Mouse (Mus musculus): ENCODE data around the gene Cfap43. TPM values are rescaled to one million over a fixed set of nuclear protein-coding genes. Genes with fewer than 3 reads are reported as not detected.
A peak's percentile ranks its signal among the peaks of the same experiment; 100 is the strongest.

Cfap43 gene
- polyA plus RNA-seq, 1 experiment from 2014 or later: 0.20 TPM

- Histone ChIP-seq H3K27me3 (peaks cover 20% of the 10 kb centered on the region), H3K4me1 (peaks cover 5% of the 10 kb centered on the region; the same call in 1 of the 2 replicates), H3K36me3 (no peaks in the 10 kb centered on the region), H3K4me3 (peak overlapping the region; percentile 55), H3K27ac (no peak overlapping the region), H3K9ac (peak overlapping the region; percentile 62), H3K4me2 (peak overlapping the region; percentile 92), H3K9me3 (no peaks in the 10 kb centered on the region)
- 3% methylated on average over 6 of the region's 6 CpGs for WGBS
- no peak for ATAC-seq (ENCODE audit: insufficient number of reproducible peaks, insufficient read depth, low FRiP score, low TSS enrichment, low read depth)
Measured at GRCm38 (mm10) chr19:47837527-47837901, 81.6 kb downstream of the Cfap43 start.

DNA sequence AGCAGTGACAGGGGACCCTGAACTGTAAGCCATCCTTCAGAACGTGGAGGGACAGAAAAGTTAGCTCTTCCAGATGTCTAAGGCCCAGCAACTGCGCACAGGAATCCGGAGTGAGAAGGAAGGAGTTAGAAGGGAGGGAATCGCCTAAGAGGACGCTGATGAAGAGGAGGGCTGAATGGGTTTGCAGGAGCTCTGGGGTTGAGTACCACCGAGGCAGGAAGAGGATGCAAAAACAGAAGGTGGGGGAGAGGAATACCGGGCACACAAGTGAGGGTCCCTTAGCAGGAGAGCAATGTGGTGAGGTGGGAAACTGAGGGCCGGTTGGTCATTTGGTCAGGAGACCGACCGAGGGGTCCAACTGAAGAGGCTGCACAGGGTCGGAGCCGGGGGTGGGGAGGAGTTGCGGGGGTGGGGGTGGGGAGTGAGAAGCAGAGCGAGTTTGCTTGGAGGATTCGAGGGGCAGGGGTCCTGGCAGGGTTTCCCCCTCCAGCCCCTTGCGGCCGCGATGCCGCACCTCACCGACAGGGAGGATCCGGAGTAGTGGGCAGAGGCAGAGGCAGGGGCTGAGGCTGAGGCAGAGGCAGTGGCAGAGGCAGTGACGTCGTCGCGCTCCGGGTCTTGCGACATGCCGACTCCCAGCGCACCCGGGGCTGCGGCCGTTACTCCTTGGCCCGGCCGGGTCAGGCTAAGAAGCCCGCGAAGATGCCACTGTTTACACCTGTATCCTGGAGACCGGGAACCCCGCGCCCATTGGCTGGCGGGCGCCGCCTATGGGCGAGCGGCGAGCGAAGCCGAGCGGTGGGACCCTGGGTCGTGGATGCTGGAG is 82.2 kb downstream of the Cfap43 start:
- Histone ChIP-seq H3K4me3 (peak overlapping the region; percentile 55), H3K9me3 (no peaks in the 10 kb centered on the region), H3K4me1 (peaks cover 5% of the 10 kb centered on the region; the same call in 1 of the 2 replicates), H3K9ac (peak overlapping the region; percentile 62), H3K27me3 (peaks cover 20% of the 10 kb centered on the region), H3K4me2 (peak overlapping the region; percentile 92), H3K27ac (no peak overlapping the region), H3K36me3 (no peaks in the 10 kb centered on the region)
- peak; percentile 79 for ATAC-seq (ENCODE audit: insufficient number of reproducible peaks, insufficient read depth, low FRiP score, low TSS enrichment, low read depth)
- WGBS: 1% methylated on average over 49 of the region's 49 CpGs

GRCm38 (mm10) chr19:47835776-47836175 is 83.3 kb downstream of the Cfap43 start:
- Histone ChIP-seq H3K4me1 (peaks cover 5% of the 10 kb centered on the region; the same call in 1 of the 2 replicates), H3K4me3 (no peak overlapping the region), H3K27ac (no peak overlapping the region), H3K9ac (no peak overlapping the region), H3K4me2 (no peak overlapping the region), H3K27me3 (peaks cover 20% of the 10 kb centered on the region), H3K36me3 (no peaks in the 10 kb centered on the region), H3K9me3 (no peaks in the 10 kb centered on the region)
- no peak for ATAC-seq (ENCODE audit: insufficient number of reproducible peaks, insufficient read depth, low FRiP score, low TSS enrichment, low read depth)
- 91% methylated on average over 7 of the region's 7 CpGs for WGBS

- no peaks in the 10 kb centered on the region for H3K36me3 ChIP-seq
- no peak overlapping the region for H3K9ac ChIP-seq
- H3K27ac ChIP-seq: no peak overlapping the region
- H3K4me3 ChIP-seq: no peak overlapping the region
- H3K4me2 ChIP-seq: no peak overlapping the region
- ATAC-seq (ENCODE audit: insufficient number of reproducible peaks, insufficient read depth, low FRiP score, low TSS enrichment, low read depth): no peak
- WGBS: 87% methylated on average over 5 of the region's 5 CpGs
- peaks cover 20% of the 10 kb centered on the region for H3K27me3 ChIP-seq
- peaks cover 5% of the 10 kb centered on the region; the same call in 1 of the 2 replicates for H3K4me1 ChIP-seq
- no peaks in the 10 kb centered on the region for H3K9me3 ChIP-seq
Measured at GRCm38 (mm10) chr19:47834614-47835013, 84.5 kb downstream of the Cfap43 start.

- Histone ChIP-seq H3K9me3 (no peaks in the 10 kb centered on the region), H3K4me3 (no peak overlapping the region), H3K27me3 (peaks cover 15% of the 10 kb centered on the region), H3K4me1 (peaks cover 5% of the 10 kb centered on the region; the same call in 1 of the 2 replicates), H3K4me2 (no peak overlapping the region), H3K36me3 (no peaks in the 10 kb centered on the region), H3K9ac (no peak overlapping the region), H3K27ac (no peak overlapping the region)
- 77% methylated on average over 16 of the region's 16 CpGs for WGBS
- ATAC-seq (ENCODE audit: insufficient number of reproducible peaks, insufficient read depth, low FRiP score, low TSS enrichment, low read depth): no peak
Measured at GRCm38 (mm10) chr19:47832316-47832715, 86.8 kb downstream of the Cfap43 start.

- ATAC-seq (ENCODE audit: insufficient number of reproducible peaks, insufficient read depth, low FRiP score, low TSS enrichment, low read depth): no peak
- Histone ChIP-seq H3K4me2 (no peak overlapping the region), H3K9ac (no peak overlapping the region), H3K9me3 (no peaks in the 10 kb centered on the region), H3K27me3 (peaks cover 4% of the 10 kb centered on the region; the same call in 1 of the 2 replicates), H3K27ac (no peak overlapping the region), H3K4me3 (no peak overlapping the region), H3K36me3 (no peaks in the 10 kb centered on the region), H3K4me1 (no peaks in the 10 kb centered on the region)
- WGBS: 93% methylated on average over 8 of the region's 8 CpGs
Measured at GRCm38 (mm10) chr19:47831111-47831510, 88.0 kb downstream of the Cfap43 start.

- H3K9me3 ChIP-seq: no peaks in the 10 kb centered on the region
- H3K4me1 ChIP-seq: no peaks in the 10 kb centered on the region
- no peak overlapping the region for H3K4me2 ChIP-seq
- ATAC-seq (ENCODE audit: insufficient number of reproducible peaks, insufficient read depth, low FRiP score, low TSS enrichment, low read depth): no peak
- no peaks in the 10 kb centered on the region for H3K36me3 ChIP-seq
- no peaks in the 10 kb centered on the region for H3K27me3 ChIP-seq
- no peak overlapping the region for H3K27ac ChIP-seq
- H3K9ac ChIP-seq: no peak overlapping the region
- WGBS: 80% methylated on average over 14 of the region's 14 CpGs
- no peak overlapping the region for H3K4me3 ChIP-seq
Measured at GRCm38 (mm10) chr19:47829913-47830450, 89.1 kb downstream of the Cfap43 start.

DNA sequence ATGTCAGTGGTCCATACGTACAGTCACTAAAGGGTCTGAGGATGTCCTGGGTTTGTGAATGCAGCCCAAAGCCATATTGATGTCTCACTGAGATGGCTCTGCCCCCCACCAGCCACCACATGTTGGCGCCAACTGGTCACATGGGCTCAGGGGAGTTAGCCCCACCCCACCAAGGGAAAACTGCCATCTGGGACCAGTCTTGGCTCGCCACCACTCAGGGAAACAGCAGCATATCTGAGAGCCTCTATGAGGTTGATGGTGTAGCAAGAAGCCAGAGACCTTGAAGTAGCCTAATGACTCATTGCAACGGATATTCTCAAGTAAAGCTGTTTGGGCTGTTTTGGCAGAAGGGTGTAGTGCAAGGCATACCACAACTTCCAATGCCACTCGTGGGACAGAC is 95.1 kb downstream of the Cfap43 start:
- H3K27ac ChIP-seq: no peak overlapping the region
- no peaks in the 10 kb centered on the region for H3K9me3 ChIP-seq
- no peak overlapping the region for H3K4me2 ChIP-seq
- peaks cover 7% of the 10 kb centered on the region; the same call in 1 of the 2 replicates for H3K27me3 ChIP-seq
- no peaks in the 10 kb centered on the region for H3K36me3 ChIP-seq
- WGBS: 79% methylated on average over 5 of the region's 5 CpGs
- no peak overlapping the region for H3K9ac ChIP-seq
- peaks cover 10% of the 10 kb centered on the region for H3K4me1 ChIP-seq
- no peak overlapping the region for H3K4me3 ChIP-seq
- ATAC-seq (ENCODE audit: insufficient number of reproducible peaks, insufficient read depth, low FRiP score, low TSS enrichment, low read depth): no peak

DNA sequence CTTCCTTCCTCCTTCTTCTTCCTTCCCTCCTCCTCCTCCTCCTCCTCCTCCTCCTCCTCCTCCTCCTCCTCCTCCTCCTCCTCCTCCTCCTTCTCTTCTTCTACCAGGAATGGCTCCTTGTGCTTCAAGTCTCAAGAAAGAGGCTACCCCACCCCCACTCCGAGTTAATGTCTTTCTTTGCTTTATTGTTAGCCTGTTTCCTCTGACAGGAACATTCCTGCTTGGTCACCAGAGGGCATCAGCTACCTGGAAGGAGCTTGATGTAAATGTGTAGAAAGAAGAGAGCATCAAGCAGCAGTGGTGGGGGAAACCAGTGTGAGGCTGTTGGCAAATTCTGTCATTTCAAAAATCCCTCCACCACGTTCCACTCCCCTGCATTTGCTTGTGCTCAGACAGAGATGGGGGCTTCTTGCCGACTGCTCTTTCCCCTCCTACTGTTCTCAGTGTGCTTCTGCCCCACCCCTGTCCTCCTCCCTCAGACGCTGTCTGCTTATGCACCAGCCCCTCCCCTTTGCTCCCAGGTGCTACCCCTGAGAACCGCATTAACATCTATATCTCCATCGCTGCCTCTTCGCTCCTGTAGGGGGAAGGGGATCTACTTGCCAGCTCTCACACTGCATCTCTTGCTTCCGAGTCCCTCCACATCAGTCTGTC is 96.8 kb downstream of the Cfap43 start:
- 0 out of 2 replicates have a peak, but pooled peaks have one; percentile 20 for ATAC-seq (ENCODE audit: insufficient number of reproducible peaks, insufficient read depth, low FRiP score, low TSS enrichment, low read depth)
- 16% methylated on average over 8 of the region's 8 CpGs for WGBS

GRCm38 (mm10) chr19:47821494-47821872 is 97.6 kb downstream of the Cfap43 start:
- Histone ChIP-seq H3K4me1 (peaks cover 10% of the 10 kb centered on the region), H3K27ac (no peak overlapping the region), H3K4me3 (no peak overlapping the region), H3K36me3 (no peaks in the 10 kb centered on the region), H3K9ac (no peak overlapping the region), H3K27me3 (peaks cover 7% of the 10 kb centered on the region; the same call in 1 of the 2 replicates), H3K9me3 (no peaks in the 10 kb centered on the region), H3K4me2 (no peak overlapping the region)
- WGBS: 60% methylated on average over 7 of the region's 7 CpGs
- no peak for ATAC-seq (ENCODE audit: insufficient number of reproducible peaks, insufficient read depth, low FRiP score, low TSS enrichment, low read depth)

More for the DNA sequence above, 96.8 kb downstream of the Cfap43 start:
- no peak overlapping the region for H3K4me2 ChIP-seq
- H3K27me3 ChIP-seq: peaks cover 7% of the 10 kb centered on the region; the same call in 1 of the 2 replicates
- H3K27ac ChIP-seq: no peak overlapping the region
- no peaks in the 10 kb centered on the region for H3K36me3 ChIP-seq
- no peaks in the 10 kb centered on the region for H3K9me3 ChIP-seq
- H3K4me3 ChIP-seq: no peak overlapping the region
- H3K9ac ChIP-seq: no peak overlapping the region
- peaks cover 10% of the 10 kb centered on the region for H3K4me1 ChIP-seq

DNA sequence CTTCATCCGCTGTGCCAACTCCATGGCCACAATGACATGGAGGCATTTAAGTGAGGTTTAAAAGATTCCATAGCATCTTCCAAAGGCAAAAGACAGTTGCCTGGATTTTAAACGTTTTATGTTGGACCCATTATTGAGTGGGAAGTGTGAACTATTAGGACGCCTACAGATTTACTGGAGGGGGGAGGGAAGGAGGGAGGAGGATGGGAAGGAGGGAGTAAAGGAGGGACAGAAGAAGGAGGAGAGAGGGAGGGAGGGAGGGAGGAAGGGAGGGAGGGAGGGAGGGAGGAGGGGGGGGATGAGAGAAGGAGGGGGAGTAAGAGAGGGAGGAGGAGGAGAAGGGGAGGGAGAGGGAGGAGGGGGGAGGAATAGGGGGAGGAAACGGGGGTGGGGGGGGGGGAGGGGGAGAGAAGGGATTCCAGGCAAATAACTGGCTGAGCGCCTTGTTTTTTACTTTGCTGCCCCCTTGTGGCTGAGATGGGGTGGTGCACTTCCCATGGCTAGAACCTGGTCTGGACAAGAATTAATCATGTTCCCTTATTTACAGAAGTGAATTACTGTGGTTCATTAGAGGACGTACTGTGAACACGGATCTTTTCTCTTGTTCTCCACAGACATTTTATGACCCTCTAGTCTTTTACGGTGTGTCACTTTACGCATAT is 98.1 kb downstream of the Cfap43 start:
- H3K27me3 ChIP-seq: peaks cover 7% of the 10 kb centered on the region; the same call in 1 of the 2 replicates
- H3K4me3 ChIP-seq: no peak overlapping the region
- H3K9me3 ChIP-seq: no peaks in the 10 kb centered on the region
- 27% methylated on average over 8 of the region's 9 CpGs for WGBS
- peaks cover 10% of the 10 kb centered on the region for H3K4me1 ChIP-seq
- H3K36me3 ChIP-seq: no peaks in the 10 kb centered on the region
- no peak for ATAC-seq (ENCODE audit: insufficient number of reproducible peaks, insufficient read depth, low FRiP score, low TSS enrichment, low read depth)
- no peak overlapping the region for H3K9ac ChIP-seq
- no peak overlapping the region for H3K4me2 ChIP-seq
- H3K27ac ChIP-seq: no peak overlapping the region

Data from embryonic facial prominence, embryonic 13.5 days (tissue).